Mouse (Mus musculus) C2C12 (cell line): Measurements from ENCODE around the gene Maoa.

ENCODE experiments used
- CEBPB ChIP-seq: IDR thresholded peaks from one replicate; pipeline ENCODE4 v1.6.1; 2011; ENCODE audit warnings: low read depth, mild to moderate bottlenecking, control low read depth, moderate library complexity
- CTCF ChIP-seq: IDR thresholded peaks from one replicate; pipeline ENCODE4 v1.5.1; 2011; ENCODE audit not compliant: control insufficient read depth, insufficient read depth, insufficient read length
- FOSL1 ChIP-seq: IDR thresholded peaks from one replicate; pipeline ENCODE4 v1.8.0; 2011; ENCODE audit warnings: mild to moderate bottlenecking, low read length; ENCODE audit not compliant: poor library complexity, insufficient read depth, severe bottlenecking
- MAX ChIP-seq: IDR thresholded peaks from one replicate; pipeline ENCODE4 v1.6.1; 2011; ENCODE audit warnings: mild to moderate bottlenecking, control low read depth
- MYOD1 ChIP-seq: IDR thresholded peaks from one replicate; pipeline ENCODE4 v1.6.1; 2011; ENCODE audit warnings: low read depth; ENCODE audit not compliant: control insufficient read depth, insufficient read length
- USF1 ChIP-seq: IDR thresholded peaks from one replicate; pipeline ENCODE4 v1.6.1; 2011; ENCODE audit warnings: low read depth, mild to moderate bottlenecking, control low read depth, moderate library complexity

DNA sequence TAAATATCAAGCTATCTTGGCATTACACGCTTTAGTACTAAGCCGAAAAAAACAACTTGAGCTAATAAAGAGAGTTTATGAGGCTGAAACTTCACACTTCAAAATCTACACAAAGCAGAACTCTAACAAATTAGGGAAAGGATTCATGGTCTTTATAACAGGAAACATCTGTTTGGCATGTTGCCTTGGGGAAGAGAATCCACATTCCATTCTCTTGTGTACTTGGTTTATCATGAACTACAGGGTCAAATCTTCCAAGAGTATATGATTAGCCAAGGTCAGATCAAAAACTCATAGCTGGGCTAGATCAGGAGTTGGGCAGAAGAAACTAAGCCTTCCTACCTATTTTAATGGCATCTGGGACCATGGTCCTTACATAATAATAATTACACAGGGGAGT, 37.0 kb downstream of the Maoa start:
- TF ChIP-seq CTCF (no peak), MAX (no peak), USF1 (no peak), FOSL1 (no peak), MYOD1 (no peak), CEBPB (no peak)
